Mouse (Mus musculus) liver, postnatal 0 days (tissue): ENCODE data around the gene P2ry14.

Experiments
- CTCF ChIP-seq: sonication (generic); IDR thresholded peaks from 2 replicates; pipeline ENCODE4 v1.5.1; 2016; ENCODE audit warnings: antibody characterized with exemption, low read depth
- EP300 ChIP-seq: IDR thresholded peaks from 2 replicates; pipeline ENCODE4 v1.6.1; 2016; ENCODE audit warnings: antibody characterized with exemption, low read depth, mild to moderate bottlenecking

- TF ChIP-seq CTCF: no peak
- TF ChIP-seq EP300: peak; percentile 25; the same call in 1 of the 2 replicates
Observed at GRCm38 (mm10) chr3:59133189-59133588, 20.2 kb downstream of the P2ry14 start.
